Mouse (Mus musculus) G1E (cell line): ENCODE measurements around the gene Eif3b. TPM values are rescaled to one million over a fixed set of nuclear protein-coding genes. Genes with fewer than 3 reads are reported as not detected.

Experiments
- ATAC-seq: 2 replicates; pipeline ENCODE4 v1.8.0; 2016; ENCODE audit warnings: mild to moderate bottlenecking; ENCODE audit not compliant: insufficient number of reproducible peaks, poor library complexity, low FRiP score, severe bottlenecking; ENCODE audit errors: extremely low read depth
- DNase-seq: peaks from one replicate; pipeline ENCODE4 v3.0.0; 2012; ENCODE audit warnings: low spot score
- H3K27me3 ChIP-seq: 2 replicates; pipeline ENCODE4 v1.6.1; 2012; ENCODE audit warnings: mild to moderate bottlenecking, low read length, inconsistent platforms; ENCODE audit not compliant: insufficient read depth
- H3K36me3 ChIP-seq: replicated peaks from 2 replicates; pipeline ENCODE3; 2012; ENCODE audit warnings: mild to moderate bottlenecking, inconsistent platforms
- H3K4me1 ChIP-seq: 2 replicates; pipeline ENCODE4 v1.6.1; 2012; ENCODE audit warnings: low read depth, low read length, inconsistent platforms, mixed read lengths; ENCODE audit not compliant: insufficient read depth
- H3K4me3 ChIP-seq: 2 replicates; pipeline ENCODE4 v1.5.1; 2012; ENCODE audit warnings: low read depth, mild to moderate bottlenecking, inconsistent platforms, low read length, moderate library complexity, mixed read lengths
- H3K9me3 ChIP-seq: replicated peaks from 2 replicates; pipeline ENCODE4 v1.6.1; 2012; ENCODE audit warnings: inconsistent platforms
- CTCF ChIP-seq: IDR thresholded peaks from 2 replicates; pipeline ENCODE4 v1.5.1; 2012; ENCODE audit warnings: low read depth, low read length, inconsistent platforms, mixed read lengths
- GATA1 ChIP-seq: IDR thresholded peaks from 2 replicates; pipeline ENCODE4 v1.6.1; 2012; ENCODE audit warnings: borderline replicate concordance, low read length, inconsistent platforms, mixed read lengths
- GATA2 ChIP-seq: IDR thresholded peaks from 2 replicates; pipeline ENCODE4 v1.6.1; 2012; ENCODE audit warnings: low read depth, low read length, inconsistent platforms, borderline replicate concordance
- POLR2AphosphoS5 ChIP-seq: IDR thresholded peaks from 2 replicates; pipeline ENCODE4 v1.6.1; 2012; ENCODE audit warnings: low read depth, low read length, inconsistent platforms; ENCODE audit not compliant: insufficient replicate concordance
- TAL1 ChIP-seq: conservative IDR thresholded peaks from 2 replicates; pipeline ENCODE4 v1.6.1; 2012; ENCODE audit warnings: low read depth, low read length, inconsistent platforms, mixed read lengths
- polyA plus RNA-seq: library from polyadenylated mRNA; stranded (reverse); fragments of >175 nt; gene quantifications from 2 replicates; pipeline ENCODE4 v1.2.3, GENCODE M21; 2012
- total RNA-seq, 2 experiments: library from RNA; stranded (forward) in 1 of 2; stranded (reverse) in 1 of 2; fragments of 200-1000 nt in 1 of 2; fragments of >200 nt in 1 of 2; fragmentation: Nextera tagmentation in 1 of 2; gene quantifications; 2 replicates each; pipeline ENCODE4 v1.2.3; 2014 to 2017

Gene Eif3b
- total and polyA plus RNA-seq, 3 experiments: 133 to 237 (median 137) TPM

DNA sequence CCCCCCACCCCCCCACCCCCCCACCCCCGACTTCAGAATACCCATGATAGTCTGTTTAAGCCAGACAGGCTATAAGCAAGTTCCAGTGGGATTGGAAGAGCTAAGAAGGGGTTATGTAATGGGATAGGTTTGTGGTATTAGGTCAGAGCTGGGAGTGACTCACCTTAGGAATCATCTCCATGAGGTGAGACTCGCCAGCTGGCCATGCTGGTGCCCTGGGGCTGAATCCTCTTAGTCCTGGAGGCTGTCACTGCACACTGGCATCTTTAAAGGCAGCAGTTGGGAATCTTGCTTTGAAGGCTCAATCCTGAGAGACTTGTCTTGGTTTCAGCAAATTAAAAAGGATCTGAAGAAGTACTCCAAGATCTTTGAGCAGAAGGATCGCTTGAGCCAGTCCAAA, 22.3 kb downstream of the Eif3b start:
- Histone ChIP-seq H3K36me3 (peaks cover 93% of the 10 kb centered on the region), H3K4me3 (no peak overlapping the region), H3K9me3 (no peaks in the 10 kb centered on the region), H3K27me3 (0 out of 2 replicates have a peak, but pooled peaks cover 2% of the 10 kb centered on the region), H3K4me1 (peaks cover 10% of the 10 kb centered on the region)
- no peak for DNase-seq
- ATAC-seq: no peak
- no peak for TF ChIP-seq TAL1

DNA sequence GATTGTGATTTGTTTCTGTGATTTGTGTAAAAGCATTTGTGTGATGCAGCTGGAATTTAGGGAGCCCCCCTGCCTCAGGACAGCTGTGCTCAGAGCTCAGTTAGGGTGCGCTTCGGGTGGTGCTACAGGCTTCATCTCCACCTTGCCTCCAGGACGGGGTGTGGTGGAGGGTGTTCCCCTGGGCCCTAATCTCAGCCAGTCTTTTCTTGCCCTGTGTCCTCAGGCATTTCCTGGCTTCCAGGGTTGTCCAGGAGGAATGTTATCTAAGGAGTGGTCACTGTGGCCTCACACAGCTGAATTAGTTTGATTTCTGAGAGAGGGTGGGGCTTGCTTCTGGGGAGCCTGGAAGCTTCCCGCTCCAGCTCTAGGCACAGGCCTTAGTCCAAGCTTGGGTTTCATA, 24.9 kb downstream of the Eif3b start:
- Histone ChIP-seq H3K36me3 (peaks cover 74% of the 10 kb centered on the region), H3K4me3 (no peak overlapping the region), H3K9me3 (no peaks in the 10 kb centered on the region), H3K27me3 (peaks cover 2% of the 10 kb centered on the region; the same call in 1 of the 2 replicates), H3K4me1 (peaks cover 5% of the 10 kb centered on the region)
- ATAC-seq: no peak
- no peak for DNase-seq
- TF ChIP-seq GATA2 (no peak), GATA1 (no peak), TAL1 (no peak), POLR2AphosphoS5 (no peak), CTCF (no peak)

DNA sequence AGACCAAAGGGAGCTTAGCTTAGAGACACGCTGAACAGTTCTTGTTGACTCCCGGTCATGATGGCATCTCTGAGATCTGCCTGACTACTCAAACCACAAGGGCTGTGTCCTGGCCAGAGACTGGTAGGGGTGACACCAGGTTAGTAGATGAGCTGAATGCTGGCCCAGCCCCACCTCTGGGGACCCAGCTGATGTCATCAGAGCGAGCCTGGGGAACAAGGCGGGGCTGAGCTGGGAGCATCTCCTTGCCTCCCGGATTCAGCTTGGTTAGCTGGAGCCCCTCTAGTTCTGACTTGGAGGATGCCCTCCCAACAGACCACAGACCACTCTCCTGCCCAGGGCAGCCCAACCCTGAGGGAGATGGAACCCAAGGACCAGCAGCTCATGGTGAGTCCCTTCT, 26.2 kb downstream of the Eif3b start, which contains the start of gene Gm4869:
Gene Gm4869, plus strand, starts transcription at position 301 of the 400 bp plus-strand sequence.
- H3K36me3 ChIP-seq: peaks cover 64% of the 10 kb centered on the region
- TF ChIP-seq GATA2: no peak
- no peak for TF ChIP-seq GATA1
- no peak for TF ChIP-seq POLR2AphosphoS5
- no peak for TF ChIP-seq TAL1
- no peak for TF ChIP-seq CTCF

DNA sequence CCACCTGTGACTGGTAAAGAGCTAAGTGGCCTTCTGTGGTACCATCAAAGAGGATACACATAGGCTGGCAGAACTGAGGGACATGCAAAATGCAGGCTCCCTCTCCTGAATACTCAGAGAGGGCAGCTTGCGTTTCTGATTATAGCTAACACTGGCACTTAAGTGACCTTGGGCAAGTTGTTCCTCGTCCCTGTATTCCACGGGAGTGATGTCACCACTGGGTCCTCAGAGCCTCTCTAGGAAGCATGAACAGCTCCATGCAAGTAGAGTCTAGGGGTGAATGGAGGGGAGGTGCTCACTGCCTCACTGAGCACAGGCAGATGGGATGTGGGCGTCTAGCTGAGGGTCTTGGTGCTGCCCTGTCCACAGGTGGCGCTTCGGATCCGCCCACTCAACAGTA, 26.9 kb downstream of the Eif3b start:
- ATAC-seq (no peak), DNase-seq (no peak)
- TF ChIP-seq CTCF (no peak), TAL1 (no peak), GATA2 (no peak), POLR2AphosphoS5 (no peak), GATA1 (no peak)
- H3K27me3 ChIP-seq: peaks cover 2% of the 10 kb centered on the region; the same call in 1 of the 2 replicates
- peaks cover 5% of the 10 kb centered on the region for H3K4me1 ChIP-seq
- peaks cover 57% of the 10 kb centered on the region for H3K36me3 ChIP-seq
- H3K4me3 ChIP-seq: no peak overlapping the region
- H3K9me3 ChIP-seq: no peaks in the 10 kb centered on the region

More for the DNA sequence above, 26.2 kb downstream of the Eif3b start, which contains the start of gene Gm4869:
- no peak for ATAC-seq
- H3K4me1 ChIP-seq: peaks cover 5% of the 10 kb centered on the region
- no peak for DNase-seq
- no peaks in the 10 kb centered on the region for H3K9me3 ChIP-seq
- no peak within 1 kb of the TSS for H3K4me3 ChIP-seq
- peaks cover 2% of the 10 kb centered on the region; the same call in 1 of the 2 replicates for H3K27me3 ChIP-seq

DNA sequence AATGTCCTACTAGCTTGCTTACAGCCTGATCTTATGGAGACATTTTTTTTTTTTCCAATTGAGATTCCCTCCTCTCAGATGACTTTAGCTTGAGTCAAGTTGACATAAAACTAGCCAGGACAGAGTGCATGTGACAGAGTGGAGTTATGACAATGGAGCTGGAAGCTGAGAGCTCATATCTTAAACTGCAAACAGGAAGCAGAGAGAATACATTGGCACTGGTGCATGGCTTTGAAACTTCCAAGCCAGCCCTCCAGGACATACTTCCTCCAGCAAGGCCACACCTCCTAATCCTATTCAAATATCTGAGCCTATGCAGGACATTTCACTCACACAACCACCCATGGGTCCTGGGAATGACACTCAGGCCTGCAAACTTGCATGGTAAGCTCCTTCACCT, 35.4 kb downstream of the Eif3b start:
- no peak for DNase-seq
- Histone ChIP-seq H3K36me3 (no peaks in the 10 kb centered on the region), H3K27me3 (peaks cover 20% of the 10 kb centered on the region), H3K4me1 (no peaks in the 10 kb centered on the region), H3K4me3 (no peak overlapping the region), H3K9me3 (no peaks in the 10 kb centered on the region)
- no peak for TF ChIP-seq GATA2
- no peak for TF ChIP-seq CTCF
- no peak for TF ChIP-seq GATA1
- TF ChIP-seq POLR2AphosphoS5: no peak
- no peak for TF ChIP-seq TAL1
- ATAC-seq: no peak

DNA sequence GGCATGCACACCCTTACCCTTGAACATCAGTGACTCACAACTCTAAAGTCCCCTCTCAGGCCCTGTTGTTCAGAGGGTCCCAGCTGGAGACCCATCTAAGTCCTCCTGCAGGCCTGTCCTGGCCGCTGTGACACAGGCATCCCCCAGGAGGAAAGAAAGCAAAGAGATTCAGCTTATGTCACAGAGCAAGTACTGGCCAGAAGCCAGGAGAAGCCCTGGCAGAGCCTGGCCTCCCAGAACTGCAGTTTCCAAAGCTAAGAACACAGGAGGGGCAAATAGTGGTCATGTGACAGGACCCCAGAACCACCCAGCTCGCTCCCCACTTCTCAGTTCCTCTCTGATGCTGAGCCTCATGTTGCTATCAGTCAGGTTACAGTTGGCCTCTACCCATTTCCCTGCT, 36.3 kb downstream of the Eif3b start:
- no peak overlapping the region for H3K4me3 ChIP-seq
- DNase-seq: no peak
- peaks cover 20% of the 10 kb centered on the region for H3K27me3 ChIP-seq
- ATAC-seq: no peak
- H3K36me3 ChIP-seq: no peaks in the 10 kb centered on the region
- TF ChIP-seq GATA2 (no peak), TAL1 (no peak), POLR2AphosphoS5 (no peak), GATA1 (no peak), CTCF (no peak)
- no peaks in the 10 kb centered on the region for H3K4me1 ChIP-seq
- no peaks in the 10 kb centered on the region for H3K9me3 ChIP-seq
